Mouse (Mus musculus): ENCODE results near the gene Gm28710.

Gm28710 gene

DNA sequence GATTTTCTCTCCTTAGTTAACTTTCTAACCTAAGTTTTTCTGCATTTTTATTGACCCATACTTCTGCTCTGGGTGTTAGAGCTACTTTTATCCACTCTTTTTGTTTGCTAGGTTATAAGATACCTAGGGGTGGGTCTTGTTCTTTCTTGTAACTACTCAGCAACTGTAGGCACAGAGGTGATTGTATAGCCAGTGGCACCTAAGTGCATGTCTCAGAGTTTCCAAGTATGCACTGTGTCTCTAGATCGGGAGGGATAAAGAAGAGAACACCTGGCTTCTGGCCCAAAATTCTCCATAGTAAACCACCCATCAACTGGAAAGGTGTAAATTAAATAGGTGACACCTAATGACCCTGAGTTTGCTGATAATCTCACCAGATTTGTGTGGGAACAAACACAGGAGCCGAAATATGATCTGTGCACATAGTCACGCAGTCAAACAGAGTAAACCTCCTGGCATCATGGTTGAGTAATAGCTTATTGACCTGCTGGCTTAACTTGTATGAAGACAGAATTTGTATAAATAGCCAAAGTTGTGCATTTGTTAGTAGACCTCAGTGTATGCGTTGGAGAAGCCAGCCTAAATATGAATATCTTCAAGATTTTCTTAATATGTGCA lies at the start of gene Gm28710:
Gene Gm28710 (plus strand): TSS at position 568 of the 618 bp plus-strand sequence.
- DNase-seq (ENCODE audit: low spot score) = no peak

DNA sequence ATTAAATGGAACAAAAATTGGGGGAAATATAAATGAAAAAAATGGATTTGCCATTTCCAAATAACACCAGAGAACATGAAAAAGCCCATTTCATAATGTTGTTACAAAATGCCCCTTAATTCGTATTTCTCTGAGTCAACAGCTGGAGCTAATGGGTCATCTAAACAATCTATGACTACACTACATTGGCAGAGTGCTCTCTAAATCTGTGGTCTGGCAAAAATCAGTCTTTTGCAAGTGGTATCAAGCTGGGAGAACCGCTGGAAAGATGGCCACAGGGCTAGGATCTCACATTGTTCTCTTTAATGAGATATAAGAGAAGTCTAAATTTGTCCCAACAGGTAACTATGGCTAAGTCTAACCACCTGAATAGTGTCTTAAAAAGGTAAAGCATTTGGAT lies 14.4 kb upstream of the Gm28710 start:
- DNase-seq (ENCODE audit: low spot score) = no peak

DNA sequence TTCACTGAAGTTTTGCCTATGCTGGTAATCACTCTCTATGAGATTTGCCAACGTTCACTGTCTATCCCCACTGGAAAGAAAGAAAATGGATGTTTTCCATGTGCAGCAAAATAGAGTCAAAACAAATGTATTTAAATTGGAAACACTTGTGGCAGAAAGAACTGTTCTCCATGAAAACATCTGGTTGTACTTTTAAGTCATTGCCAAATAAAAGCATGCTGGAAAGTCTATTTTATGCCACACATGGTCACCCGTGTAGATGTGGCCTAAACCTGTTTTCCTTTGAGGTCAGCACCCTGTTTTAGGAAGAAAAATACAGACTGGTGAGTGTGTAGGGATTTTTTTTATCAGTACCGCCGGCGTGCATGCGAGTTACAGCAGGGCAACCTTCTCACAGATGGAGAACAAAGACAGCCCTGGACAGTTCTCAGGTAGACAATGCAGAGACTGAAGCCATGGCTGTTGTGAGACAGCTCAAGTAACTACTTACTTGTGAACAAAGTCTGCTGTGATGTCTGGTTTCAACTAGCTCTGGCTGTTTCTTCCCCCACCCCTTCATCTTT lies 12.9 kb upstream of the Gm28710 start:
- DNase-seq (ENCODE audit: low spot score) = no peak

DNA sequence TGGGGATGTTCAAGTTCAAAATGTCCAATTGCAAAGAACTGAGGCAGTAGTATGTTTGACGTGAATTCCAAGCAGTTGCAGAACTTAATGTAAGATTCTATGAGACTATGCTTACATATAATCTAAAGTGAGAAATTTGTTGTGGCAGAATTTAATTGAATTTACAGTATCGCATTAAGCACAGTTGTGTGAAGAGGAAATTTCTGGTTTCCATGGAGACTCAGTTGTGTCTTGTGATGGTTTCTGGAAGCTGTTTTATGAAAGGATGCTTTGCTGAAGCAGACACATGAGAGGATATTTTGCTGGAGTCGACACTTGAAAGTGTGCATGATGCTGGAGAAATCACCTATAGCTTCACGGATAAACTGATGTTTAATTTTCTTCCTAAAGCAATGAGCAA lies 6.0 kb upstream of the Gm28710 start:
- DNase-seq (ENCODE audit: low spot score) = no peak

DNA sequence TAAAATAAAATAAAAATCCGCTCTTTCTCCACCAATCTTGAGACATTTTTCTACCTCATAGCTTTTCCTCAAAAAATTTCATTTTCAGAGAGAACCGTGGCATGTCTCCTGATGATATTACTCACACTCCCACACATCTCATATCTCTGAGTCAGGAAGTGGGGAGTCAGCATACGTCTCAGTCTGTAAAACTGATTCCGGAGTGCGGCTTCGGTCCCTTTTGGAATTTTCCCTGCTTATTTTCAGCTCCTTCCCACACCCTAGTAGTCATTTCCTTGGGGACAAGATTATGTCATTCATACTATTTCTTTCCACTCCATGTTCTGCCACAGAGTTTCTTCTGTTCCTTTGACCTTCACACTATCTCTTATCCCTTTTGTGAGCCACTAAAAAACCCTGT lies 3.4 kb downstream of the Gm28710 start:
- DNase-seq (ENCODE audit: low spot score) = no peak

DNA sequence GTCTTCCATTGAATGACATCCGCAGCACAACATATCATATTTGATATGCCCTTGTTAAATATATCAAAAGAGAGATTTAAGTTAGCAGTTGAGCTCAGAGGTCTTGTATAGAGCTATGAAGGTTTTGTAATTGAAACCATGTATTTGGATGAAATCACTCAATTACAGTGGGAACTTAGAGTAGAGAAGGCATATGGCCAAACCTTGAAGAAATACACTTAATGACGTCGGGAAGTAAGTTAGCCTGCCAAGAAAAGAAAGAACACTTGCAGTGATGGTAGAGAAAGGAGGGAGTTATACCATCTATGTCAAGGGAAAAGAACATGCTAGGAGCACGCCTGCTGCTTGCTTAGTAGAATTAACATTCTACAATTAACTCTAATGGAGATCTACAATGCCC lies 11.1 kb downstream of the Gm28710 start:
- no peak for DNase-seq (ENCODE audit: low spot score)

DNA sequence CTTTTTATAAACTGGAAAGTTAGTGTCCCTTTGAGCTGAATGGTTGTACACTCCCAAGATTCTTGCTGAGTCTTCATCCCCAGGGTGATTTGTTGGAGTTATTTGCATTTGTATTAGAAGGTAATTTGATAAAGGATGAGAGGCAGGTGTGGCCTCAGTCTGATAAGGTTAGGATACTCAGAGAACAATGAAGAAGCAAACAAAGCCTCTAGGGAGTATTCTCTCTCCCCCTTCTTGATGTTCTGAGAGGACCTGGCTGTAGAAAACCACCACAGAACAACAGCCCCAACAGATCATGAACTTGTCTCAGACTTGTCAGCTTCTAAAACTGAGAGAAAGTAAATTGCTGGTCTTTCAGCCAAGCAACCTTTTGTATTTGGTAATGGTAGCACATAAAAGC lies 47.4 kb downstream of the Gm28710 start:
- DNase-seq (ENCODE audit: low spot score) = no peak

- peak; percentile 4 for DNase-seq (ENCODE audit: low spot score)
Measured at GRCm38 (mm10) chr5:16869309-16869915, 77.8 kb downstream of the Gm28710 start.

DNA sequence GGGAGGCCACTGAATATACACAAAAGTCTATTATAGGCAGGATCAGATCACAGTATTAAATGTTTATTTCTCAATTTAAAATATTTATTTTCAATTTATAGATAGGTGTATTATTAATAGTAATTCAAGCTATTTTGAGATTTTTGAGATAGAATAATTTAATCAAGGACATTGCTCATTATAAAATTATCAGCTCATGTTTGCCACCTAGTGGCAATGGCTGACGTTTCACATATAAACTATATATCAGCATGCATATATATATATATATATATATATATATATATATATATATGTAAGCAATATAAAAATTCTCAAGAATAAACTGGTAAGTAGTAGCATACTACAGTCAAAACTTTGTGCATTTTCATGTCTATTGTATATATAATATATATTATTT lies 102.6 kb downstream of the Gm28710 start:
- DNase-seq (ENCODE audit: low spot score) = no peak

DNA sequence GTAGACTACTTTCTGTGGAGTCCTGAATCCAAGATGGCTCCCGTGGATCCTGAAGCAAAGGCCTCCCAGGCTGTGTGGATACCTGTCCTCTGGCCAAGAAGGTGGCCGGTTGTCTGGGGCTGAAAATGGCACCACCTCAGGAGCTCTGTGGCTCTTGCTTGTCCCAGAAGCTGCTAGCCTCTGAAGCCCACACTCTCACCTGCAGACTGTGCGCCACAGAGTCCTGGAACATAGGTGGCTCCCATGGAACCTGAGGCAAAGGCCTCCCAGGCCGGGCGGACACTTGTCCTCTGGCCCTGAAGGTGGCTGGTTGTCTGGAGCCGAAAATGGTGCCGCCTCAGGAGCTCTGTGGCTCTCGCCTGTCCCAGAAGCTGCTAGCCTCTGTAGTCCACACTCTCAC lies 128.2 kb downstream of the Gm28710 start:
- no peak for DNase-seq (ENCODE audit: low spot score)

GRCm38 (mm10) chr5:16922473-16922872 lies 130.9 kb downstream of the Gm28710 start:
- no peak for DNase-seq (ENCODE audit: low spot score)
